In the genomic region with DNA sequence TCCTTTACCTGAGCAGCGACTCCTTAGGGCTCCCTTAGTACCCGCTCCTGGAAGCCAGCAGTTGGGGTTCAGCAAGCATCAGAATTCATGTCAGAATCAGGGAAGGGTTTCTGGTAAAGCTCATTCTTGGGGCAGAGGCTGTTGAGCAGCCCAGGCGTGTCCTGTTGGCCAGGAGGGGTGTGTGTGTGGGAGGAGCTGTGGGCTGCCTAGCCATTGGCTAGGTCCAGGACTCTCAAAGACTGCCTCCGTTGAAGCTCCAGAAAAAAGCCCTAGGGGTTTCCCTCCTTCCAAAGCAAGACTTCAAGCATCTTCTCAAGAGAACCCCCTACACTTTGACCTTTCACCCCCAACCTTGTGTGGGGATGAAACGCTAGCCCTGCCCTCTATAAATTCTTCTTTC, we compare ENCODE assay signal across 15 mouse cellular contexts. TPM values are rescaled to one million over a fixed set of nuclear protein-coding genes. Genes with fewer than 3 reads are reported as not detected.
A peak's percentile ranks its signal among the peaks of the same experiment; 100 is the strongest.
DNase-seq lines count a peak whose midpoint lies in the region; ATAC-seq and TF ChIP-seq lines count a peak whose summit lies in the region.
"Had no signal": no experiment of that assay in that cellular context is flagged by ENCODE, and none has a peak within 500 bp of the region (broad histone marks: within the 10 kb centered on the region; RNA-seq: fewer than 3 reads in every experiment).

A gene (minus strand): TSS at position 164 of the 400 bp plus-strand sequence.

- intact Hi-C loops in heart, postnatal 36 days (cut with DNase I), result no loop called here

- H3K4me1 ChIP-seq in heart, embryonic 11.5 days (ENCODE audit: control insufficient read depth, insufficient read depth, low read length), result peaks cover 13% of the 10 kb centered on the region
- H3K4me1 ChIP-seq in lung, embryonic 14.5 days (ENCODE audit: insufficient read depth), result peaks cover 6% of the 10 kb centered on the region; the same call in 1 of the 2 replicates
- H3K4me1 ChIP-seq in lung, adult 2 months (ENCODE audit: control insufficient read depth, insufficient read depth, low read length), result no peaks in the 10 kb centered on the region
- peaks cover 32% of the 10 kb centered on the region for H3K4me1 ChIP-seq in limb, embryonic 12.5 days (replicated peaks)
- no peaks in the 10 kb centered on the region for H3K4me1 ChIP-seq in stomach, postnatal 0 days (replicated peaks; ENCODE audit: control insufficient read depth, insufficient read depth)

- ATAC-seq in heart, embryonic 11.5 days (replicated peaks; ENCODE audit: insufficient number of reproducible peaks, low FRiP score, low TSS enrichment), result no peak
- ATAC-seq in lung, embryonic 14.5 days (ENCODE audit: insufficient read depth), result peak; percentile 76; the same call in 1 of the 2 replicates
- no peak for ATAC-seq in limb, embryonic 12.5 days (ENCODE audit: insufficient number of reproducible peaks, insufficient read depth, low FRiP score, low TSS enrichment, low read depth)
- ATAC-seq in stomach, postnatal 0 days (ENCODE audit: low FRiP score, low TSS enrichment), result peak; percentile 50; the same call in 1 of the 2 replicates

- H3K36me3 ChIP-seq in heart, embryonic 11.5 days (ENCODE audit: control insufficient read depth, insufficient read depth, low read length), result no peaks in the 10 kb centered on the region
- no peaks in the 10 kb centered on the region for H3K36me3 ChIP-seq in lung, embryonic 14.5 days (ENCODE audit: insufficient read depth)
- H3K36me3 ChIP-seq in limb, embryonic 12.5 days, result no peaks in the 10 kb centered on the region
- no peaks in the 10 kb centered on the region for H3K36me3 ChIP-seq in stomach, postnatal 0 days (ENCODE audit: control insufficient read depth, insufficient read depth, low read length)
- H3K36me3 ChIP-seq: embryonic facial prominence, embryonic 12.5 days had no signal

- no peak for TF ChIP-seq POLR2A in lung, adult 2 months (IDR thresholded peaks at IDR 0.05; ENCODE audit: borderline replicate concordance, extremely low read depth, low read depth, low read length)

- peaks cover 12% of the 10 kb centered on the region for H3K27me3 ChIP-seq in heart, embryonic 11.5 days (ENCODE audit: control insufficient read depth, insufficient read depth, low read length)
- no peaks in the 10 kb centered on the region for H3K27me3 ChIP-seq in lung, embryonic 14.5 days (ENCODE audit: insufficient read depth, low read length)
- peaks cover 16% of the 10 kb centered on the region for H3K27me3 ChIP-seq in limb, embryonic 12.5 days
- H3K27me3 ChIP-seq in stomach, postnatal 0 days (ENCODE audit: control insufficient read depth, insufficient read depth, low read length), result no peaks in the 10 kb centered on the region

- no peak within 1 kb of the TSS for H3K9ac ChIP-seq in heart, embryonic 11.5 days (ENCODE audit: low read depth, low read length)
- H3K9ac ChIP-seq in lung, embryonic 14.5 days, result no peak within 1 kb of the TSS
- no peak within 1 kb of the TSS for H3K9ac ChIP-seq in limb, embryonic 12.5 days (replicated peaks)
- H3K9ac ChIP-seq in stomach, postnatal 0 days (ENCODE audit: low read length), result no peak within 1 kb of the TSS
- H3K9ac ChIP-seq: embryonic facial prominence, embryonic 12.5 days had no signal

- TF ChIP-seq EP300 in stomach, postnatal 0 days (optimal IDR thresholded peaks at IDR 0.05), result no peak

- WGBS in heart, embryonic 11.5 days (ENCODE audit: insufficient replicate concordance), result 29% methylated on average over 5 of the region's 5 CpGs
- WGBS in lung, embryonic 14.5 days, result 23% methylated on average over 5 of the region's 5 CpGs
- WGBS in lung, adult 2 months, result 33% methylated on average over 5 of the region's 5 CpGs
- 17% methylated on average over 5 of the region's 5 CpGs for WGBS in limb, embryonic 12.5 days
- WGBS in stomach, postnatal 0 days, result 17% methylated on average over 5 of the region's 5 CpGs

- H3K9me3 ChIP-seq in heart, embryonic 11.5 days (replicated peaks; ENCODE audit: control insufficient read depth, low read length), result no peaks in the 10 kb centered on the region
- H3K9me3 ChIP-seq in lung, embryonic 14.5 days (ENCODE audit: low read depth, low read length), result no peaks in the 10 kb centered on the region
- H3K9me3 ChIP-seq in limb, embryonic 12.5 days, result no peaks in the 10 kb centered on the region
- H3K9me3 ChIP-seq in stomach, postnatal 0 days (ENCODE audit: control insufficient read depth, low read length), result no peaks in the 10 kb centered on the region
- H3K9me3 ChIP-seq: embryonic facial prominence, embryonic 12.5 days had no signal

- H3K4me2 ChIP-seq in heart, embryonic 11.5 days, result peak within 1 kb of the TSS; percentile 8; the same call in 1 of the 2 replicates
- H3K4me2 ChIP-seq in lung, embryonic 14.5 days, result peak within 1 kb of the TSS; percentile 7; the same call in 1 of the 2 replicates
- peak within 1 kb of the TSS; percentile 35 for H3K4me2 ChIP-seq in limb, embryonic 12.5 days
- no peak within 1 kb of the TSS; the same call in 1 of the 2 replicates for H3K4me2 ChIP-seq in stomach, postnatal 0 days (replicated peaks; ENCODE audit: low read depth)
- H3K4me2 ChIP-seq: embryonic facial prominence, embryonic 12.5 days had no signal

- no peak within 1 kb of the TSS for H3K4me3 ChIP-seq in heart, embryonic 11.5 days (ENCODE audit: low read depth, low read length)
- no peak within 1 kb of the TSS for H3K4me3 ChIP-seq in lung, embryonic 14.5 days (ENCODE audit: low read depth, low read length)
- H3K4me3 ChIP-seq in lung, adult 2 months (replicated peaks; ENCODE audit: extremely low read depth, low read depth, low read length), result no peak within 1 kb of the TSS
- 0 out of 2 replicates have a peak within 1 kb of the TSS, but pooled peaks have one; percentile 2 for H3K4me3 ChIP-seq in limb, embryonic 12.5 days (replicated peaks)
- no peak within 1 kb of the TSS for H3K4me3 ChIP-seq in stomach, postnatal 0 days (ENCODE audit: low read depth, low read length)
- H3K4me3 ChIP-seq: embryonic facial prominence, embryonic 12.5 days had no signal

- DNase-seq in heart, postnatal 36 days, result no peak
- peak; percentile 42 for DNase-seq in lung, embryonic 14.5 days
- no peak for DNase-seq in lung, adult 2 months
- no peak for DNase-seq in stomach, postnatal 0 days (ENCODE audit: low spot score)
- DNase-seq in frontal cortex, postnatal 14 days (ENCODE audit: low spot score in 2 of 2), result no peak
- no peak for DNase-seq in right cerebral cortex, postnatal 36 days (ENCODE audit: low spot score in 2 of 2)
- DNase-seq: adrenal gland, postnatal 14 days; heart, adult 11 months; left cerebral cortex, postnatal 4 days; right cerebral cortex, adult 18-20 months; thymus, postnatal 4 days had no signal

- TF ChIP-seq CTCF in lung, embryonic 14.5 days (IDR thresholded peaks at IDR 0.05; ENCODE audit: low read depth), result no peak
- no peak for TF ChIP-seq CTCF in lung, adult 2 months (IDR thresholded peaks at IDR 0.05; ENCODE audit: insufficient read depth, low read length)
- no peak for TF ChIP-seq CTCF in stomach, postnatal 0 days (IDR thresholded peaks at IDR 0.05; ENCODE audit: low read depth)

- H3K27ac ChIP-seq in heart, embryonic 11.5 days (ENCODE audit: low read depth, low read length), result no peak within 1 kb of the TSS
- H3K27ac ChIP-seq in lung, embryonic 14.5 days (ENCODE audit: low read depth), result no peak within 1 kb of the TSS
- no peak within 1 kb of the TSS for H3K27ac ChIP-seq in limb, embryonic 12.5 days
- no peak within 1 kb of the TSS for H3K27ac ChIP-seq in stomach, postnatal 0 days (replicated peaks)
- H3K27ac ChIP-seq: embryonic facial prominence, embryonic 12.5 days had no signal

RNA-seq across cellular contexts. Expression of the gene that starts here (rescaled TPM):
- polyA plus RNA-seq in heart, embryonic 11.5 days (2014; fragmentation: Nextera tagmentation; extraction: Ambion mirVana), result 0.45 and 0.70 TPM in 2 replicates
- total RNA-seq in heart, postnatal 36 days (2021), result under 1 TPM; 0.24 to 0.61 TPM
- 0.51 and 0.70 TPM in 2 replicates for polyA plus RNA-seq in lung, embryonic 14.5 days (2014; fragmentation: Nextera tagmentation; extraction: Ambion mirVana)
- 1.3 and 1.9 TPM in 2 replicates for polyA plus RNA-seq in lung, adult 2 months (2012; rRNA removed)
- polyA plus RNA-seq in limb, embryonic 12.5 days (2016; fragmentation: Nextera tagmentation; extraction: Ambion mirVana), result 0.70 and 0.76 TPM in 2 replicates
- polyA plus RNA-seq in stomach, postnatal 0 days (2015; fragmentation: Nextera tagmentation; extraction: Ambion mirVana), result 3.3 and 3.8 TPM in 2 replicates
- total RNA-seq: layer of hippocampus, adult 8-10 months had no signal

Comparison
In these comparisons a context has a peak if more than half of its experiments do, and no peak if none do; other contexts are left out.
1. Peak in DNase-seq, ATAC-seq and H3K4me2 ChIP-seq in lung, embryonic 14.5 days; RNA of the gene not detected or under 1 TPM.